Mouse (Mus musculus) hindbrain, embryonic 12.5 days (tissue): Measurements from ENCODE around the gene Nav1. TPM values are rescaled to one million over a fixed set of nuclear protein-coding genes. Genes with fewer than 3 reads are reported as not detected.

Experiments
- ATAC-seq: fragments of 200-750 bp; cut with Nextera tagmentation; 2 replicates; pipeline ENCODE4 v1.8.0; 2017; ENCODE audit warnings: moderate TSS enrichment; ENCODE audit not compliant: low FRiP score
- H3K27ac ChIP-seq: fragments of 300-500 bp; sonication (generic); 2 replicates; pipeline ENCODE4 v1.5.1; 2016; ENCODE audit warnings: mild to moderate bottlenecking
- H3K27me3 ChIP-seq: fragments of 300-500 bp; sonication (generic); 2 replicates; pipeline ENCODE4 v1.6.1; 2016; ENCODE audit warnings: mild to moderate bottlenecking
- H3K36me3 ChIP-seq: fragments of 300-500 bp; sonication (generic); 2 replicates; pipeline ENCODE4 v1.6.1; 2016; ENCODE audit warnings: mild to moderate bottlenecking
- H3K4me1 ChIP-seq: fragments of 300-500 bp; sonication (generic); 2 replicates; pipeline ENCODE4 v1.6.1; 2016
- H3K4me2 ChIP-seq: fragments of 300-500 bp; sonication (generic); replicated peaks from 2 replicates; pipeline ENCODE4 v1.6.1; 2016; ENCODE audit warnings: mild to moderate bottlenecking
- H3K4me3 ChIP-seq: fragments of 300-500 bp; sonication (generic); 2 replicates; pipeline ENCODE4 v1.5.1; 2016; ENCODE audit warnings: mild to moderate bottlenecking
- H3K9ac ChIP-seq: fragments of 300-500 bp; sonication (generic); 2 replicates; pipeline ENCODE4 v1.6.1; 2016; ENCODE audit warnings: mild to moderate bottlenecking, moderate library complexity
- H3K9me3 ChIP-seq: fragments of 300-500 bp; sonication (generic); replicated peaks from 2 replicates; pipeline ENCODE4 v1.6.1; 2016; ENCODE audit warnings: mild to moderate bottlenecking
- WGBS: fragments of 180-500 bp; shearing (Covaris S2); methylation state at CpG from one replicate; pipeline ENCODE4 v1.1.7; 2016; 5-methylcytosine and 5-hydroxymethylcytosine counted together
- polyA plus RNA-seq: library from polyadenylated mRNA; unstranded; fragments of >200 nt; fragmentation: Nextera tagmentation; extraction: Ambion mirVana; gene quantifications from 2 replicates; pipeline ENCODE4 v1.2.1, GENCODE M21; 2016

Gene Nav1
- polyA plus RNA-seq = 35.9 and 41.0 TPM in 2 replicates

GRCm38 (mm10) chr1:135607019-135607418 lies at the start of gene Nav1:
TSS of gene Nav1 (minus strand) at chr1:135607295.
- no peak within 1 kb of the TSS for H3K27ac ChIP-seq
- 50% methylated on average over 7 of the region's 7 CpGs for WGBS

GRCm38 (mm10) chr1:135653909-135654308 lies 46.8 kb upstream of the Nav1 start:
- H3K4me2 ChIP-seq = no peak overlapping the region
- no peak overlapping the region for H3K27ac ChIP-seq
- H3K9me3 ChIP-seq = 0 out of 2 replicates have a peak, but pooled peaks cover 3% of the 10 kb centered on the region
- H3K4me1 ChIP-seq = peaks cover under 1% of the 10 kb centered on the region
- no peak overlapping the region for H3K4me3 ChIP-seq
- no peak overlapping the region for H3K9ac ChIP-seq
- no peaks in the 10 kb centered on the region for H3K36me3 ChIP-seq
- ATAC-seq = no peak
- 92% methylated on average over 6 of the region's 6 CpGs for WGBS
- no peaks in the 10 kb centered on the region for H3K27me3 ChIP-seq

More at GRCm38 (mm10) chr1:135607019-135607418, at the start of gene Nav1:
- H3K4me2 ChIP-seq = no peak within 1 kb of the TSS
- no peaks in the 10 kb centered on the region for H3K9me3 ChIP-seq
- ATAC-seq = no peak
- H3K4me3 ChIP-seq = no peak within 1 kb of the TSS
- H3K4me1 ChIP-seq = peaks cover 17% of the 10 kb centered on the region
- H3K36me3 ChIP-seq = no peaks in the 10 kb centered on the region
- H3K27me3 ChIP-seq = no peaks in the 10 kb centered on the region
- H3K9ac ChIP-seq = no peak within 1 kb of the TSS

- Histone ChIP-seq H3K4me2 (no peak overlapping the region), H3K36me3 (no peaks in the 10 kb centered on the region), H3K9me3 (no peaks in the 10 kb centered on the region), H3K27ac (peak overlapping the region; percentile 77), H3K9ac (no peak overlapping the region), H3K27me3 (no peaks in the 10 kb centered on the region), H3K4me3 (no peak overlapping the region), H3K4me1 (peaks cover 16% of the 10 kb centered on the region)
- peak; percentile 94 for ATAC-seq
- WGBS = 55% methylated on average over 8 of the region's 8 CpGs
Observed at GRCm38 (mm10) chr1:135645459-135646195, 38.5 kb upstream of the Nav1 start.

GRCm38 (mm10) chr1:135644110-135644509 lies 37.0 kb upstream of the Nav1 start:
- Histone ChIP-seq H3K27me3 (no peaks in the 10 kb centered on the region), H3K4me3 (no peak overlapping the region), H3K4me1 (peaks cover 16% of the 10 kb centered on the region), H3K27ac (no peak overlapping the region), H3K4me2 (no peak overlapping the region), H3K36me3 (no peaks in the 10 kb centered on the region), H3K9ac (no peak overlapping the region), H3K9me3 (no peaks in the 10 kb centered on the region)
- 95% methylated on average over 5 of the region's 5 CpGs for WGBS
- ATAC-seq = no peak

GRCm38 (mm10) chr1:135643691-135644090 lies 36.6 kb upstream of the Nav1 start:
- Histone ChIP-seq H3K27me3 (no peaks in the 10 kb centered on the region), H3K4me1 (peaks cover 16% of the 10 kb centered on the region), H3K9ac (no peak overlapping the region), H3K4me3 (no peak overlapping the region), H3K9me3 (no peaks in the 10 kb centered on the region), H3K4me2 (no peak overlapping the region), H3K27ac (no peak overlapping the region), H3K36me3 (no peaks in the 10 kb centered on the region)
- no peak for ATAC-seq
- WGBS = 80% methylated on average over 3 of the region's 3 CpGs

- WGBS = 93% methylated on average over 7 of the region's 7 CpGs
- peaks cover 34% of the 10 kb centered on the region for H3K4me1 ChIP-seq
- no peaks in the 10 kb centered on the region for H3K9me3 ChIP-seq
- ATAC-seq = no peak
- no peak overlapping the region for H3K4me3 ChIP-seq
- H3K4me2 ChIP-seq = no peak overlapping the region
- no peaks in the 10 kb centered on the region for H3K36me3 ChIP-seq
- H3K27ac ChIP-seq = no peak overlapping the region
- H3K9ac ChIP-seq = no peak overlapping the region
- no peaks in the 10 kb centered on the region for H3K27me3 ChIP-seq
Observed at GRCm38 (mm10) chr1:135639853-135640252, 32.8 kb upstream of the Nav1 start.

GRCm38 (mm10) chr1:135639093-135639492 lies 32.0 kb upstream of the Nav1 start:
- no peak overlapping the region for H3K9ac ChIP-seq
- H3K4me1 ChIP-seq = peaks cover 35% of the 10 kb centered on the region
- WGBS = 91% methylated on average over 1 of the region's 1 CpGs
- H3K27me3 ChIP-seq = no peaks in the 10 kb centered on the region
- H3K4me2 ChIP-seq = no peak overlapping the region
- H3K27ac ChIP-seq = no peak overlapping the region
- ATAC-seq = no peak
- H3K9me3 ChIP-seq = no peaks in the 10 kb centered on the region
- no peak overlapping the region for H3K4me3 ChIP-seq
- H3K36me3 ChIP-seq = no peaks in the 10 kb centered on the region

GRCm38 (mm10) chr1:135637574-135638008 lies 30.5 kb upstream of the Nav1 start:
- Histone ChIP-seq H3K36me3 (no peaks in the 10 kb centered on the region), H3K9me3 (no peaks in the 10 kb centered on the region), H3K4me1 (peaks cover 35% of the 10 kb centered on the region), H3K27ac (peak overlapping the region; percentile 73; the same call in 1 of the 2 replicates), H3K4me3 (no peak overlapping the region), H3K27me3 (no peaks in the 10 kb centered on the region), H3K9ac (no peak overlapping the region), H3K4me2 (no peak overlapping the region)
- 5% methylated on average over 3 of the region's 3 CpGs for WGBS
- ATAC-seq = peak; percentile 47

GRCm38 (mm10) chr1:135636111-135636511 lies 29.0 kb upstream of the Nav1 start:
- no peak overlapping the region for H3K4me2 ChIP-seq
- H3K9me3 ChIP-seq = no peaks in the 10 kb centered on the region
- H3K27ac ChIP-seq = peak overlapping the region; percentile 73
- H3K9ac ChIP-seq = no peak overlapping the region
- no peaks in the 10 kb centered on the region for H3K36me3 ChIP-seq
- H3K4me1 ChIP-seq = peaks cover 35% of the 10 kb centered on the region
- ATAC-seq = peak; percentile 62
- no peak overlapping the region for H3K4me3 ChIP-seq
- H3K27me3 ChIP-seq = no peaks in the 10 kb centered on the region
- WGBS = 37% methylated on average over 6 of the region's 6 CpGs

- Histone ChIP-seq H3K27ac (peak overlapping the region; percentile 73), H3K4me1 (peaks cover 35% of the 10 kb centered on the region), H3K9ac (no peak overlapping the region), H3K27me3 (no peaks in the 10 kb centered on the region), H3K36me3 (no peaks in the 10 kb centered on the region), H3K4me2 (no peak overlapping the region), H3K9me3 (no peaks in the 10 kb centered on the region), H3K4me3 (no peak overlapping the region)
- ATAC-seq = peak; percentile 30; the same call in 1 of the 2 replicates
- WGBS = 63% methylated on average over 11 of the region's 11 CpGs
Observed at GRCm38 (mm10) chr1:135635323-135636064, 28.4 kb upstream of the Nav1 start.

- no peak overlapping the region for H3K9ac ChIP-seq
- ATAC-seq = no peak
- whole genome bisulfite sequencing = 22% methylated on average over 6 of the region's 6 CpGs
- no peak overlapping the region for H3K4me3 ChIP-seq
- H3K4me1 ChIP-seq = peaks cover 35% of the 10 kb centered on the region
- H3K4me2 ChIP-seq = no peak overlapping the region
- H3K9me3 ChIP-seq = no peaks in the 10 kb centered on the region
- no peaks in the 10 kb centered on the region for H3K27me3 ChIP-seq
- H3K36me3 ChIP-seq = no peaks in the 10 kb centered on the region
- no peak overlapping the region for H3K27ac ChIP-seq
Observed at GRCm38 (mm10) chr1:135634791-135635190, 27.7 kb upstream of the Nav1 start.

GRCm38 (mm10) chr1:135633884-135634283 lies 26.8 kb upstream of the Nav1 start:
- H3K27me3 ChIP-seq = no peaks in the 10 kb centered on the region
- no peaks in the 10 kb centered on the region for H3K9me3 ChIP-seq
- WGBS = 82% methylated on average over 2 of the region's 2 CpGs
- H3K4me3 ChIP-seq = no peak overlapping the region
- H3K4me2 ChIP-seq = no peak overlapping the region
- H3K4me1 ChIP-seq = peaks cover 35% of the 10 kb centered on the region
- H3K9ac ChIP-seq = no peak overlapping the region
- no peaks in the 10 kb centered on the region for H3K36me3 ChIP-seq
- no peak for ATAC-seq
- H3K27ac ChIP-seq = no peak overlapping the region
